In genomic region chr19:12011560-12012556, GRCm38 (mm10) we compare ENCODE assay signal across 8 mouse cellular contexts. TPM values are rescaled to one million over a fixed set of nuclear protein-coding genes. Genes with fewer than 3 reads are reported as not detected.
DNase-seq lines count a peak whose midpoint lies in the region; ATAC-seq and TF ChIP-seq lines count a peak whose summit lies in the region.

No protein-coding gene starts in this region.

- TF ChIP-seq POLR2A in olfactory bulb, adult 2 months (IDR thresholded peaks at IDR 0.05; ENCODE audit: insufficient read depth, low read depth, low read length) = no peak

- no peaks in the 10 kb centered on the region for H3K9me3 ChIP-seq in hindbrain, embryonic 10.5 days
- no peaks in the 10 kb centered on the region for H3K9me3 ChIP-seq in lung, embryonic 15.5 days

- peak; percentile 84 for TF ChIP-seq CTCF in olfactory bulb, adult 2 months (IDR thresholded peaks at IDR 0.05; ENCODE audit: insufficient read depth, low read depth, low read length)

- ATAC-seq in frontal cortex, adult (ENCODE audit: low TSS enrichment) = peak; percentile 45
- ATAC-seq in lung, embryonic 15.5 days (ENCODE audit: borderline replicate concordance, extremely low read depth, low FRiP score, low TSS enrichment) = peak; percentile 87

- no peaks in the 10 kb centered on the region for H3K36me3 ChIP-seq in hindbrain, embryonic 10.5 days
- no peaks in the 10 kb centered on the region for H3K36me3 ChIP-seq in lung, embryonic 15.5 days

- DNase-seq in MN1 (ENCODE audit: low spot score) = peak; percentile 90
- peak; percentile 94 for DNase-seq in cerebellum, adult 9-10 months
- DNase-seq in hindbrain, embryonic 10.5 days (ENCODE audit: low spot score) = peak; percentile 96
- DNase-seq in layer of hippocampus, adult 9-10 months (ENCODE audit: low spot score) = peak; percentile 92
- peak; percentile 65 to 81 for DNase-seq in thymus, adult 18-20 months

- under 1% methylated on average over 49 of the region's 49 CpGs for WGBS in hindbrain, embryonic 10.5 days
- WGBS in lung, embryonic 15.5 days = under 1% methylated on average over 49 of the region's 49 CpGs
- WGBS in olfactory bulb, adult 2 months = under 1% methylated on average over 49 of the region's 49 CpGs

- H3K4me3 ChIP-seq in hindbrain, embryonic 10.5 days = peak overlapping the region; percentile 69
- peak overlapping the region; percentile 64 for H3K4me3 ChIP-seq in lung, embryonic 15.5 days
- H3K4me3 ChIP-seq in olfactory bulb, adult 2 months (ENCODE audit: insufficient read depth, low read depth, low read length) = peak overlapping the region; percentile 97

- peak overlapping the region; percentile 63 for H3K4me2 ChIP-seq in lung, embryonic 15.5 days

- peaks cover 20% of the 10 kb centered on the region for H3K4me1 ChIP-seq in hindbrain, embryonic 10.5 days (replicated peaks)
- peaks cover 6% of the 10 kb centered on the region for H3K4me1 ChIP-seq in lung, embryonic 15.5 days
- peaks cover 3% of the 10 kb centered on the region; the same call in 1 of the 2 replicates for H3K4me1 ChIP-seq in olfactory bulb, adult 2 months (ENCODE audit: control insufficient read depth, insufficient read depth, low read length)

- H3K27ac ChIP-seq in hindbrain, embryonic 10.5 days = peak overlapping the region; percentile 95; the same call in 1 of the 2 replicates
- H3K27ac ChIP-seq in lung, embryonic 15.5 days = peak overlapping the region; percentile 78
- 0 out of 2 replicates have a peak overlapping the region, but pooled peaks have one; percentile 45 for H3K27ac ChIP-seq in olfactory bulb, adult 2 months (ENCODE audit: insufficient read depth, low read depth, low read length)

- H3K9ac ChIP-seq in lung, embryonic 15.5 days = peak overlapping the region; percentile 29; the same call in 1 of the 2 replicates

- H3K27me3 ChIP-seq in hindbrain, embryonic 10.5 days (ENCODE audit: insufficient read depth, poor library complexity, severe bottlenecking) = no peaks in the 10 kb centered on the region; the same call in 1 of the 2 replicates
- H3K27me3 ChIP-seq in lung, embryonic 15.5 days = no peaks in the 10 kb centered on the region

RNA-seq across cellular contexts. Expression of gene Olfr1423, which starts 29.3 kb away (rescaled TPM):
- 0.03 and 0.04 TPM in 2 replicates for polyA plus RNA-seq in hindbrain, embryonic 10.5 days (2016; fragmentation: Nextera tagmentation; extraction: Ambion mirVana)
- polyA plus RNA-seq in lung, embryonic 15.5 days (2015; fragmentation: Nextera tagmentation; extraction: Ambion mirVana) = not detected in 2 replicates
- polyA plus RNA-seq in olfactory bulb, adult 2 months (2012; ENCODE audit: insufficient read depth, insufficient read length, low replicate concordance, missing spikeins) = not detected in 2 replicates

RNA-seq across cellular contexts. Expression of gene Osbp, which starts 46.1 kb away (rescaled TPM):
- 2.9 and 3.1 TPM in 2 replicates for polyA plus RNA-seq in hindbrain, embryonic 10.5 days (2016; fragmentation: Nextera tagmentation; extraction: Ambion mirVana)
- 3.6 and 3.9 TPM in 2 replicates for polyA plus RNA-seq in lung, embryonic 15.5 days (2015; fragmentation: Nextera tagmentation; extraction: Ambion mirVana)
- 158 TPM in 1 of 2 replicates, not detected in the other for polyA plus RNA-seq in olfactory bulb, adult 2 months (2012; ENCODE audit: insufficient read depth, insufficient read length, low replicate concordance, missing spikeins)

RNA-seq across cellular contexts. Expression of gene Olfr1424, which starts 50.6 kb away (rescaled TPM):
- not detected in 2 replicates for polyA plus RNA-seq in hindbrain, embryonic 10.5 days (2016; fragmentation: Nextera tagmentation; extraction: Ambion mirVana)
- not detected in 2 replicates for polyA plus RNA-seq in lung, embryonic 15.5 days (2015; fragmentation: Nextera tagmentation; extraction: Ambion mirVana)
- polyA plus RNA-seq in olfactory bulb, adult 2 months (2012; ENCODE audit: insufficient read depth, insufficient read length, low replicate concordance, missing spikeins) = not detected in 2 replicates

Comparison
In these comparisons a context has a peak if more than half of its experiments do, and no peak if none do; other contexts are left out.
1. Peak in every context shown above with its lines: DNase-seq, ATAC-seq, H3K4me3 ChIP-seq and H3K27ac ChIP-seq.
2. H3K27ac ChIP-seq: peak in every context shown above with its lines; median percentile 95 in hindbrain, embryonic 10.5 days; 78 in lung, embryonic 15.5 days; 45 in olfactory bulb, adult 2 months.